Mouse (Mus musculus) heart, embryonic 16.5 days (tissue): ENCODE data around the gene Lgals8. TPM values are rescaled to one million over a fixed set of nuclear protein-coding genes. Genes with fewer than 3 reads are reported as not detected.
"Not testable (repeated sequence)": the region's sequence is repeated elsewhere in the genome, so short reads cannot be mapped to it uniquely, and the experiment has no call there.

Source experiments
- ATAC-seq: fragments of 200-750 bp; cut with Nextera tagmentation; replicated peaks from 2 replicates; pipeline ENCODE4 v1.8.0; 2017; ENCODE audit warnings: moderate number of reproducible peaks; ENCODE audit not compliant: insufficient read depth, low FRiP score; ENCODE audit errors: extremely low read depth
- H3K27ac ChIP-seq: fragments of 300-500 bp; sonication (generic); 2 replicates; pipeline ENCODE4 v1.5.1; 2014; ENCODE audit warnings: mild to moderate bottlenecking, low read length, control low read depth, moderate library complexity
- H3K27me3 ChIP-seq: fragments of 300-500 bp; sonication (generic); 2 replicates; pipeline ENCODE4 v1.6.1; 2014; ENCODE audit warnings: low read length, mixed read lengths; ENCODE audit not compliant: control insufficient read depth, insufficient read depth
- H3K36me3 ChIP-seq: fragments of 300-500 bp; sonication (generic); 2 replicates; pipeline ENCODE4 v1.6.1; 2014; ENCODE audit not compliant: control insufficient read depth, insufficient read depth
- H3K4me1 ChIP-seq: fragments of 300-500 bp; sonication (generic); 2 replicates; pipeline ENCODE4 v1.6.1; 2014; ENCODE audit warnings: low read length, mixed read lengths; ENCODE audit not compliant: control insufficient read depth, insufficient read depth
- H3K4me2 ChIP-seq: fragments of 300-500 bp; sonication (generic); 2 replicates; pipeline ENCODE4 v1.6.1; 2014; ENCODE audit warnings: low read depth, mild to moderate bottlenecking, control low read depth, low read length
- H3K4me3 ChIP-seq: fragments of 300-500 bp; sonication (generic); 2 replicates; pipeline ENCODE4 v1.5.1; 2014; ENCODE audit warnings: mild to moderate bottlenecking, control low read depth, low read length
- H3K9ac ChIP-seq: fragments of 300-500 bp; sonication (generic); 2 replicates; pipeline ENCODE4 v1.6.1; 2014; ENCODE audit warnings: low read length, control low read depth
- H3K9me3 ChIP-seq: fragments of 300-500 bp; sonication (generic); replicated peaks from 2 replicates; pipeline ENCODE4 v1.6.1; 2016; ENCODE audit warnings: low read length; ENCODE audit not compliant: control insufficient read depth
- WGBS: fragments of 180-500 bp; shearing (Covaris S2); extraction: QIAGEN DNeasy Blood & Tissue Kit; methylation state at CpG from one replicate; pipeline ENCODE4 v1.1.7; 2014; 5-methylcytosine and 5-hydroxymethylcytosine counted together
- polyA plus RNA-seq: library from polyadenylated mRNA; unstranded; fragments of >200 nt; fragmentation: Nextera tagmentation; extraction: Ambion mirVana; gene quantifications from 2 replicates; pipeline ENCODE4 v1.2.1, GENCODE M21; 2015

The Lgals8 gene
- polyA plus RNA-seq, 1 experiment from 2014 or later: 19.8 TPM

- Histone ChIP-seq H3K4me1 (no peaks in the 10 kb centered on the region; the same call in 1 of the 2 replicates), H3K27me3 (no peaks in the 10 kb centered on the region), H3K9ac (no peak overlapping the region), H3K36me3 (no peaks in the 10 kb centered on the region), H3K9me3 (no peaks in the 10 kb centered on the region), H3K4me2 (no peak overlapping the region), H3K4me3 (no peak overlapping the region), H3K27ac (no peak overlapping the region)
- no peak for ATAC-seq
- WGBS: 88% methylated on average over 1 of the region's 1 CpGs
These were observed 3.7 kb upstream of the Lgals8 start for GRCm38 (mm10) chr13:12468488-12468887.

GRCm38 (mm10) chr13:12464159-12464558 is 585 bp downstream of the Lgals8 start:
- H3K9me3 ChIP-seq, H3K36me3 ChIP-seq, ATAC-seq, H3K27me3 ChIP-seq, H3K4me1 ChIP-seq, H3K4me3 ChIP-seq, H3K9ac ChIP-seq, H3K27ac ChIP-seq, H3K4me2 ChIP-seq: not testable (repeated sequence)
- WGBS: 90% methylated on average over 6 of the region's 6 CpGs

GRCm38 (mm10) chr13:12462623-12463022 is 2.1 kb downstream of the Lgals8 start:
- 65% methylated on average over 4 of the region's 4 CpGs for WGBS
- no peak for ATAC-seq
- Histone ChIP-seq H3K9me3 (no peaks in the 10 kb centered on the region), H3K36me3 (no peaks in the 10 kb centered on the region; the same call in 1 of the 2 replicates), H3K9ac (no peak overlapping the region), H3K4me2 (no peak overlapping the region), H3K4me1 (peaks cover 9% of the 10 kb centered on the region), H3K4me3 (no peak overlapping the region), H3K27ac (no peak overlapping the region), H3K27me3 (no peaks in the 10 kb centered on the region)

- Histone ChIP-seq H3K36me3 (no peaks in the 10 kb centered on the region; the same call in 1 of the 2 replicates), H3K27ac (peak overlapping the region; percentile 84), H3K9me3 (no peaks in the 10 kb centered on the region), H3K4me2 (peak overlapping the region; percentile 95), H3K4me1 (peaks cover 9% of the 10 kb centered on the region), H3K27me3 (no peaks in the 10 kb centered on the region), H3K9ac (peak overlapping the region; percentile 92), H3K4me3 (peak overlapping the region; percentile 91)
- peak; percentile 10 for ATAC-seq
- 4% methylated on average over 7 of the region's 7 CpGs for WGBS
These were observed 3.0 kb downstream of the Lgals8 start for GRCm38 (mm10) chr13:12461730-12462119.

- peak overlapping the region; percentile 95 for H3K4me2 ChIP-seq
- H3K27me3 ChIP-seq: no peaks in the 10 kb centered on the region
- ATAC-seq: peak; percentile 97
- no peaks in the 10 kb centered on the region for H3K9me3 ChIP-seq
- peak overlapping the region; percentile 84 for H3K27ac ChIP-seq
- H3K36me3 ChIP-seq: no peaks in the 10 kb centered on the region; the same call in 1 of the 2 replicates
- H3K4me3 ChIP-seq: peak overlapping the region; percentile 91
- H3K4me1 ChIP-seq: peaks cover 9% of the 10 kb centered on the region
- H3K9ac ChIP-seq: peak overlapping the region; percentile 92
- WGBS: under 1% methylated on average over 59 of the region's 59 CpGs
These were observed 3.6 kb downstream of the Lgals8 start for GRCm38 (mm10) chr13:12460881-12461729.

GRCm38 (mm10) chr13:12460443-12460842 is 4.3 kb downstream of the Lgals8 start:
- H3K9ac ChIP-seq: peak overlapping the region; percentile 92
- no peaks in the 10 kb centered on the region; the same call in 1 of the 2 replicates for H3K36me3 ChIP-seq
- H3K4me1 ChIP-seq: peaks cover 9% of the 10 kb centered on the region
- ATAC-seq: 0 out of 2 replicates have a peak, but pooled peaks have one; percentile 1
- peak overlapping the region; percentile 84 for H3K27ac ChIP-seq
- peak overlapping the region; percentile 95 for H3K4me2 ChIP-seq
- H3K4me3 ChIP-seq: peak overlapping the region; percentile 91
- no peaks in the 10 kb centered on the region for H3K27me3 ChIP-seq
- no peaks in the 10 kb centered on the region for H3K9me3 ChIP-seq
- 3% methylated on average over 8 of the region's 8 CpGs for WGBS

GRCm38 (mm10) chr13:12456711-12457110 is 8.0 kb downstream of the Lgals8 start:
- Histone ChIP-seq H3K4me1 (peaks cover 5% of the 10 kb centered on the region), H3K9ac (no peak overlapping the region), H3K4me3 (no peak overlapping the region), H3K36me3 (peaks cover 10% of the 10 kb centered on the region), H3K27ac (no peak overlapping the region), H3K4me2 (no peak overlapping the region), H3K9me3 (no peaks in the 10 kb centered on the region), H3K27me3 (no peaks in the 10 kb centered on the region)
- ATAC-seq: no peak
- WGBS: 76% methylated on average over 7 of the region's 7 CpGs

GRCm38 (mm10) chr13:12454686-12455390 is 9.9 kb downstream of the Lgals8 start:
- Histone ChIP-seq H3K4me1 (peaks cover under 1% of the 10 kb centered on the region; the same call in 1 of the 2 replicates), H3K27me3 (no peaks in the 10 kb centered on the region), H3K4me3 (no peak overlapping the region), H3K27ac (no peak overlapping the region), H3K36me3 (peaks cover 19% of the 10 kb centered on the region), H3K4me2 (no peak overlapping the region), H3K9me3 (no peaks in the 10 kb centered on the region), H3K9ac (no peak overlapping the region)
- WGBS: 84% methylated on average over 7 of the region's 7 CpGs
- ATAC-seq: no peak

GRCm38 (mm10) chr13:12453150-12453549 is 11.6 kb downstream of the Lgals8 start:
- Histone ChIP-seq H3K4me1 (no peaks in the 10 kb centered on the region), H3K9me3 (no peaks in the 10 kb centered on the region), H3K36me3 (peaks cover 19% of the 10 kb centered on the region), H3K4me3 (no peak overlapping the region), H3K4me2 (no peak overlapping the region), H3K9ac (no peak overlapping the region), H3K27ac (no peak overlapping the region), H3K27me3 (no peaks in the 10 kb centered on the region)
- WGBS: 90% methylated on average over 14 of the region's 14 CpGs
- no peak for ATAC-seq
